Mouse (Mus musculus) cerebellum, adult 2 months (tissue): ENCODE results near the gene Trim24.

ENCODE experiments used
- CTCF ChIP-seq: fragments of 200-500 bp; IDR thresholded peaks from 2 replicates; pipeline ENCODE4 v1.5.1; 2011; ENCODE audit warnings: low read depth, mild to moderate bottlenecking, control low read depth, low read length, moderate library complexity, borderline replicate concordance; ENCODE audit not compliant: insufficient read depth
- POLR2A ChIP-seq: fragments of 200-500 bp; IDR thresholded peaks from 2 replicates; pipeline ENCODE4 v1.6.1; 2011; ENCODE audit warnings: low read length, control low read depth, borderline replicate concordance; ENCODE audit not compliant: insufficient read depth

- no peak for TF ChIP-seq POLR2A
- TF ChIP-seq CTCF, result no peak
Measured at GRCm38 (mm10) chr6:37828955-37829354, 41.7 kb upstream of the Trim24 start.
